Mouse (Mus musculus) c-Kit-positive CD71-negative TER-119-negative erythroid progenitor cells, embryonic 14.5 days (primary cell): ENCODE results near the gene Higd2a.

ENCODE experiments used
- DNase-seq: peaks from one replicate; pipeline ENCODE4 v3.0.0-alpha.2; 2013; ENCODE audit warnings: low read depth

The Higd2a gene

DNA sequence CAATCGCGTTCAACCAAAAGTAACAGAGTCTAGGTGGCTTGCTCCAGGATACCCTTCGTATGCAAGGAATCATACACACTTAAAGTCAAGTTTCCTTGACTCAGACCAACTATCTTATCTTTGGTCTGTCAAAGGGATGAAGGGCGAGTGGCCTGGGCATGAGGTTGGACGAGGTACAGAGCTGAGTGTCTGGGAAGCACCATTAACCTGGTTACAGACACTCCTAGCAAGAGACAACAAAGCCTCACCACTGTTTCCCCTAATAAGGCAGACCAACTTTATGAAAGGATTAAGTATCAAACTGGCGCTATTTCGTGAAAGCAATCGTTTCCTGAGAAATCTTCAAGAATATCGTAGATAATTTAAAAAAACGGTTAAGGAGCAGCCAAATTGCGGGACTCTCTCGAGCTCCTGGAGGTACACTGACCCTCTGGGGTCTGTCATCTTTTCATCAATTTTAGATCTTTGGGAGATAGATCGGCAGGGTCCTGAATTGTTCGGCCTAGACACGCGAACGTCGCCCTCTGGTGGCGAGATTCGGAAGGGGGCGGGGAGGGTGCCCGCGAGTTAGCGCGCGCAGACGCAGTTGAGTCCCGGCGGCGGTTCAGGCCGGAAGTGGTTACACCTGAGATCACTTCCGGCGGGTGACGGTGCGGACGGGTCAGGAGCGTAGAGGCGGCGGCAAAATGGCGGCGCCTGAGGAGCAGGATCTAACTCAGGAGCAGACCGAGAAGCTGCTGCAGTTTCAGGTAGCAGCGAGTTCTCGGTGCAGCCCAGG lies 31.3 kb downstream of the Higd2a start, which contains the start of gene Faf2:
TSS of gene Faf2 (plus strand) at position 630 of the 778 bp plus-strand sequence.
- DNase-seq: peak; percentile 95

DNA sequence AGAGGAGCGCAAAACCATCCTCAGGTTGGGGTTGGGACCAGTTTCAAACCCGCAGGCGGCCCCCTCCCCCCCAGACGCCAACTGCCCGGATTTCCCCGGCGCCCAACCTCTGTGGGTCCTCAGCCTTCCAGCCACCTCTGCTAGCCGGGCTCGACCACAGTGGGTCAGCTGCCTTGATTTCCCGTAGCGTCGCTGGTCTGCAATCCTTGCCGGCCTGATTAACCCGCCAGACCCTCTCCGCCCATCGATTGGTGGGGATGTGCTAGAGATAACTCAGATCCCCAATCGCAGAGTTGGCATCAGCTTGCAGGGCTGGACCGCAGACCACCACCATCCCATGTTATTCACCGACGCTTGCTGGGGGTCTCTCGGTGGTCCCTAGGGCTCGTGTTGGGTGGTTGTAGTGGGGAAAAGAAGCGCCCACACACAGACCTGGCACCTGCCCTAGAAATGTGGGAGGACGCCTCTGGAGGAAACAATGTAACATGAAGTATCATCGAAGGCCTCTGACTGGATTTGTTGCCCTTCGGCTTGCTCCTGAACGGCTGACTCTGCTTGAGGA lies 32.0 kb downstream of the Higd2a start:
- DNase-seq: peak; percentile 10

DNA sequence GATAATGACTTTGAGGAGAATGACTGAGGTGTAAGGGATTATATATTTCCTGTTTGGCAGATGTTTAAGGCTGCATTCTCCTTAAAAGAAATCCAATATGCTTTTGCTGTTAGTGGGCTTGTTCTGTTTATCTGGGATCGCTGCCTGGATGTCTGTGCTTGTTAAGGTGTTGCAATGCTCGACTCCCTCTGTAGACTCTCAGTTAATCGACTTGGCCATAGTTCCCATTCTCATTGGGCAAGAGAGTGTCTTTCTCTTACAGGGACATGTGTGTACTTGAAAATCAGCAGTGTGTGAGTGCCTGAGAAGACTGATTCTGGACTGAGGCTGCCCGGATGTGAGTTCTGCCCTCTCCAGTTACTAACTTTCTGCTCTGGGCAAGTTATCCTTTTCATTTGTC lies 39.1 kb downstream of the Higd2a start:
- no peak for DNase-seq

DNA sequence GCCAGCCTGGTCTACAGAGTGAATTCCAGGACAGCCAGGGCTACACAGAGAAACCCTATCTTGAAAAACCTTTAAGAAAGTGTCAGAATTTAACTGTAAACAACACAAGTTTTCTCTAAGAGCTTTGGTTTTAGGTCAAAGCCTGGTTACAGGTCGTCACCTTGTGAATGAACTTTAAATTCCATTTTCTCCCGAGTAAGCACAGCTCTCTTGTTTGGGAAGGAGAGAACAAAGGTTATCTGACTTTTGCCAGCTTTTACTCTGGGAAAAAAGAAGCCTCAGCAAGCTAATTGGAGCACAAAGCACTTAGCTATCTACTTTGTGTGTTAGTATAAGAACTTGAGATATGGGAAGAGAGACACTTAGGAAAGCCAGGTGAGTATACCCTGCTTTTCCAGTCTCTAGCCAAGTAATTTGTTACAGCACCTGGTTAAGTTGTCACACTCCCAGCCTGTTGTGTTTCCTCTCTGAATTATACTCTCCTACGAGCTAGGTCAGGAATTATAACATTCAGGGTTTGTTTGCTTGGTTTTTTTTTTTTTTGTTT lies 42.8 kb downstream of the Higd2a start:
- no peak for DNase-seq

DNA sequence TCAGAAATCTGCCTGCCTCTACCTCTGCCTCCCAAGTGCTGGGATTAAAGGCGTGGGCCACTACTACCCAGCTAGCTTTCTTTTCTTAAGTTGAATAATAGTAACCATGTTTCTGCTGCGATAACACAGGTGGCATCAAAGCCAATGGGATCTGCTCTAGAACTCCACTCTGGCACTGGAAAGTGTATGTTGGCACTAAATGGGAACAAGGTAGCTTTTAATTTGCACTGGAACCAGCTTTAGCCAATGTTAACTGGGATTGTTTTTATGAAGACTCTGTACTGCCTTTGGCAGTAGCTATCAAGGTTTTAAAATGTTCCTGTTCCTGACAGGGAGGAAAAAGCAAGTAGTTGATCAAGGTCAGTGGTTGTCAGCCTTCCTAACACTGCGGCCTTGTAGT lies 45.0 kb downstream of the Higd2a start:
- DNase-seq: no peak
